Mouse (Mus musculus): ENCODE results near the gene Mboat1. TPM values are rescaled to one million over a fixed set of nuclear protein-coding genes. Genes with fewer than 3 reads are reported as not detected.
A peak's percentile ranks its signal among the peaks of the same experiment; 100 is the strongest.

Mboat1 gene
- total and polyA plus RNA-seq, 2 experiments from 2014 or later = 1.0 to 1.6 TPM

GRCm38 (mm10) chr13:30224659-30225058 is 88.4 kb downstream of the Mboat1 start:
- no peaks in the 10 kb centered on the region for H3K9me3 ChIP-seq (replicated peaks; ENCODE audit: control insufficient read depth, low read length)
- H3K27ac ChIP-seq (ENCODE audit: low read depth) = no peak overlapping the region
- TF ChIP-seq EP300 (IDR thresholded peaks at IDR 0.05; ENCODE audit: low read depth) (no peak), CTCF (IDR thresholded peaks at IDR 0.05; ENCODE audit: low read depth) (no peak)
- no peak overlapping the region for H3K4me3 ChIP-seq (ENCODE audit: low read depth, low read length)
- H3K36me3 ChIP-seq (replicated peaks; ENCODE audit: control insufficient read depth, insufficient read depth, low read length) = no peaks in the 10 kb centered on the region
- H3K4me2 ChIP-seq (ENCODE audit: low read depth, low read length) = no peak overlapping the region
- H3K9ac ChIP-seq (replicated peaks; ENCODE audit: low read depth, low read length) = no peak overlapping the region
- no peak for ATAC-seq (ENCODE audit: insufficient read depth, low read depth)
- no peak for DNase-seq (ENCODE audit: low spot score)
- H3K4me1 ChIP-seq (ENCODE audit: control insufficient read depth, insufficient read depth) = no peaks in the 10 kb centered on the region
- no peaks in the 10 kb centered on the region for H3K27me3 ChIP-seq (ENCODE audit: control insufficient read depth, insufficient read depth, low read length)
- WGBS = 92% methylated on average over 6 of the region's 6 CpGs

DNA sequence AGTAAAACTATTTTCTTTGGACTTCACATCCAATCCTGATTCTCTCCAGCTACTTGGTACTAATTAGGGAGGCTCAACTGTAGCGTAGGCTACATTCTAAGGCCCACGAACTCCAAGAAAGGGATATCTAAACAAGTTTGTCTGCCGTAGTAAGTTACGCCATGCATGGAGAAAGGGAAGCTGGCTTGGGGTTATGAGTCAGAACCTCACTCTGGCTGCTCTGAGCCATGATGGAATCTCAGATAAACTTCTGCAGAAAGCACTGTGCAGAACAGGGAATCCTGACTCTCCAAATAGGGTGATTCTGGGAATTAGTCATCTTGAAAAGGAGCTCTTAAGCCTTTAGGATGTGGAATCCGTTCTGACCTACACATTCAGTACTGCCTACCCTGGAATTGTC is 92.5 kb downstream of the Mboat1 start:
- H3K9ac ChIP-seq (replicated peaks; ENCODE audit: low read depth, low read length) = no peak overlapping the region
- DNase-seq (ENCODE audit: low spot score) = no peak
- no peak overlapping the region for H3K27ac ChIP-seq (ENCODE audit: low read depth)
- H3K4me2 ChIP-seq (ENCODE audit: low read depth, low read length) = no peak overlapping the region
- ATAC-seq (ENCODE audit: insufficient read depth, low read depth) = no peak
- H3K36me3 ChIP-seq (replicated peaks; ENCODE audit: control insufficient read depth, insufficient read depth, low read length) = 0 out of 2 replicates have a peak, but pooled peaks cover 3% of the 10 kb centered on the region
- 78% methylated on average over 5 of the region's 5 CpGs for WGBS
- no peak overlapping the region for H3K4me3 ChIP-seq (ENCODE audit: low read depth, low read length)
- H3K27me3 ChIP-seq (ENCODE audit: control insufficient read depth, insufficient read depth, low read length) = no peaks in the 10 kb centered on the region
- H3K9me3 ChIP-seq (replicated peaks; ENCODE audit: control insufficient read depth, low read length) = no peaks in the 10 kb centered on the region
- TF ChIP-seq EP300 (IDR thresholded peaks at IDR 0.05; ENCODE audit: low read depth) (no peak), CTCF (IDR thresholded peaks at IDR 0.05; ENCODE audit: low read depth) (no peak)
- H3K4me1 ChIP-seq (ENCODE audit: control insufficient read depth, insufficient read depth) = no peaks in the 10 kb centered on the region

GRCm38 (mm10) chr13:30229625-30230139 is 93.4 kb downstream of the Mboat1 start:
- ATAC-seq (ENCODE audit: insufficient read depth, low read depth) (no peak), DNase-seq (ENCODE audit: low spot score) (no peak)
- H3K36me3 ChIP-seq (replicated peaks; ENCODE audit: control insufficient read depth, insufficient read depth, low read length) = 0 out of 2 replicates have a peak, but pooled peaks cover 3% of the 10 kb centered on the region
- H3K9ac ChIP-seq (replicated peaks; ENCODE audit: low read depth, low read length) = no peak overlapping the region
- no peak overlapping the region for H3K27ac ChIP-seq (ENCODE audit: low read depth)
- H3K9me3 ChIP-seq (replicated peaks; ENCODE audit: control insufficient read depth, low read length) = no peaks in the 10 kb centered on the region
- TF ChIP-seq EP300 (IDR thresholded peaks at IDR 0.05; ENCODE audit: low read depth) = no peak
- no peak for TF ChIP-seq CTCF (IDR thresholded peaks at IDR 0.05; ENCODE audit: low read depth)
- no peaks in the 10 kb centered on the region for H3K27me3 ChIP-seq (ENCODE audit: control insufficient read depth, insufficient read depth, low read length)
- no peak overlapping the region for H3K4me2 ChIP-seq (ENCODE audit: low read depth, low read length)
- WGBS = 74% methylated on average over 9 of the region's 9 CpGs
- H3K4me1 ChIP-seq (ENCODE audit: control insufficient read depth, insufficient read depth) = no peaks in the 10 kb centered on the region
- no peak overlapping the region for H3K4me3 ChIP-seq (ENCODE audit: low read depth, low read length)

- peak overlapping the region; percentile 40; the same call in 1 of the 2 replicates for H3K4me2 ChIP-seq (ENCODE audit: low read depth, low read length)
- DNase-seq (ENCODE audit: low spot score) = peak; percentile 76
- TF ChIP-seq EP300 (IDR thresholded peaks at IDR 0.05; ENCODE audit: low read depth) (no peak), CTCF (IDR thresholded peaks at IDR 0.05; ENCODE audit: low read depth) (no peak)
- no peaks in the 10 kb centered on the region for H3K9me3 ChIP-seq (replicated peaks; ENCODE audit: control insufficient read depth, low read length)
- no peak overlapping the region for H3K4me3 ChIP-seq (ENCODE audit: low read depth, low read length)
- 45% methylated on average over 11 of the region's 11 CpGs for WGBS
- H3K9ac ChIP-seq (replicated peaks; ENCODE audit: low read depth, low read length) = no peak overlapping the region
- no peaks in the 10 kb centered on the region for H3K27me3 ChIP-seq (ENCODE audit: control insufficient read depth, insufficient read depth, low read length)
- 0 out of 2 replicates have a peak, but pooled peaks cover 3% of the 10 kb centered on the region for H3K36me3 ChIP-seq (replicated peaks; ENCODE audit: control insufficient read depth, insufficient read depth, low read length)
- peak; percentile 94 for ATAC-seq (ENCODE audit: insufficient read depth, low read depth)
- no peaks in the 10 kb centered on the region; the same call in 1 of the 2 replicates for H3K4me1 ChIP-seq (ENCODE audit: control insufficient read depth, insufficient read depth)
- H3K27ac ChIP-seq (ENCODE audit: low read depth) = peak overlapping the region; percentile 80
Measured at GRCm38 (mm10) chr13:30235056-30235750, 98.9 kb downstream of the Mboat1 start.

DNA sequence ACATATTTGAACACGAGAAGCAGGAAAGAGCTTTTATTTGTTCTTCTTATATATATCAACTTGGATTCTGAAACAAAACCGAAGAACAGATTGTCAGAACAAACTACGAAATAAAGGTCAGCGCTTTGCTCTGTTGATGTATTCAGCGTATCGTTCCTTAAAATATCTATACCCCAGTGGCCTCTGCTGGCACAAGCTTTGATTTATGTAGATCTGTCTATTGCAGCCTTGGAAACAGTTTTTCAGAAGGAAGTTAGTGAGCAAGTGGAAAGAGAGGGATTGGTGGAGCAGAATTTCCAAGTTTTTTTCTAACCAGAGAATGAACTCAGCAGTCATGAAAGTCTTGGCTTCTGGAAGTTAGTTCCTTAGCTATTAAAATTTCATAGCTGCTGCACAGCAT is 103.1 kb downstream of the Mboat1 start:
- H3K27ac ChIP-seq (ENCODE audit: low read depth) = no peak overlapping the region; the same call in 1 of the 2 replicates
- H3K9me3 ChIP-seq (replicated peaks; ENCODE audit: control insufficient read depth, low read length) = no peaks in the 10 kb centered on the region
- H3K27me3 ChIP-seq (ENCODE audit: control insufficient read depth, insufficient read depth, low read length) = no peaks in the 10 kb centered on the region
- no peak for DNase-seq (ENCODE audit: low spot score)
- H3K9ac ChIP-seq (replicated peaks; ENCODE audit: low read depth, low read length) = no peak overlapping the region
- no peak overlapping the region for H3K4me3 ChIP-seq (ENCODE audit: low read depth, low read length)
- 79% methylated on average over 6 of the region's 6 CpGs for WGBS
- no peak for TF ChIP-seq CTCF (IDR thresholded peaks at IDR 0.05; ENCODE audit: low read depth)
- TF ChIP-seq EP300 (IDR thresholded peaks at IDR 0.05; ENCODE audit: low read depth) = no peak
- H3K36me3 ChIP-seq (replicated peaks; ENCODE audit: control insufficient read depth, insufficient read depth, low read length) = no peaks in the 10 kb centered on the region
- ATAC-seq (ENCODE audit: insufficient read depth, low read depth) = no peak
- no peaks in the 10 kb centered on the region; the same call in 1 of the 2 replicates for H3K4me1 ChIP-seq (ENCODE audit: control insufficient read depth, insufficient read depth)
- H3K4me2 ChIP-seq (ENCODE audit: low read depth, low read length) = no peak overlapping the region

All from heart, postnatal 0 days (tissue).